Mouse (Mus musculus) embryonic facial prominence, embryonic 14.5 days (tissue): ENCODE data around the gene Pi16. TPM values are rescaled to one million over a fixed set of nuclear protein-coding genes. Genes with fewer than 3 reads are reported as not detected.

Source experiments
- ATAC-seq: fragments of 200-750 bp; cut with Nextera tagmentation; 2 replicates; pipeline ENCODE4 v1.8.0; 2017; ENCODE audit warnings: low read depth, moderate number of reproducible peaks, moderate TSS enrichment
- DNase-seq: peaks from one replicate; pipeline ENCODE4 v3.0.0-alpha.2; 2015; ENCODE audit warnings: low spot score
- H3K27ac ChIP-seq: fragments of 300-500 bp; sonication (generic); replicated peaks from 2 replicates; pipeline ENCODE4 v1.5.1; 2014; ENCODE audit warnings: low read depth, mild to moderate bottlenecking, low read length, moderate library complexity
- H3K27me3 ChIP-seq: fragments of 300-500 bp; sonication (generic); replicated peaks from 2 replicates; pipeline ENCODE4 v1.6.1; 2014; ENCODE audit warnings: low read length; ENCODE audit not compliant: control insufficient read depth, insufficient read depth
- H3K36me3 ChIP-seq: fragments of 300-500 bp; sonication (generic); 2 replicates; pipeline ENCODE4 v1.6.1; 2014; ENCODE audit warnings: low read length, mixed read lengths; ENCODE audit not compliant: control insufficient read depth, insufficient read depth
- H3K4me1 ChIP-seq: fragments of 300-500 bp; sonication (generic); 2 replicates; pipeline ENCODE4 v1.6.1; 2014; ENCODE audit warnings: antibody characterized with exemption, low read length; ENCODE audit not compliant: control insufficient read depth, insufficient read depth
- H3K4me2 ChIP-seq: fragments of 300-500 bp; sonication (generic); 2 replicates; pipeline ENCODE4 v1.6.1; 2014; ENCODE audit warnings: low read depth, mild to moderate bottlenecking, low read length, moderate library complexity, mixed read lengths
- H3K4me3 ChIP-seq: fragments of 300-500 bp; sonication (generic); 2 replicates; pipeline ENCODE4 v1.5.1; 2014; ENCODE audit warnings: low read depth, mild to moderate bottlenecking, low read length
- H3K9ac ChIP-seq: fragments of 300-500 bp; sonication (generic); 2 replicates; pipeline ENCODE4 v1.6.1; 2014; ENCODE audit warnings: low read depth, mild to moderate bottlenecking, low read length, moderate library complexity, mixed read lengths
- H3K9me3 ChIP-seq: fragments of 300-500 bp; sonication (generic); 2 replicates; pipeline ENCODE4 v1.6.1; 2016; ENCODE audit warnings: low read length; ENCODE audit not compliant: control insufficient read depth
- WGBS: fragments of 180-500 bp; shearing (Covaris S2); extraction: QIAGEN DNeasy Blood & Tissue Kit; methylation state at CpG from one replicate; pipeline ENCODE4 v1.1.7; 2014; 5-methylcytosine and 5-hydroxymethylcytosine counted together
- polyA plus RNA-seq: library from polyadenylated mRNA; unstranded; fragments of >200 nt; fragmentation: Nextera tagmentation; extraction: Ambion mirVana; gene quantifications from 2 replicates; pipeline ENCODE4 v1.2.1, GENCODE M21; 2014

Gene Pi16
- polyA plus RNA-seq, 1 experiment from 2014 or later, result 3.0 TPM

DNA sequence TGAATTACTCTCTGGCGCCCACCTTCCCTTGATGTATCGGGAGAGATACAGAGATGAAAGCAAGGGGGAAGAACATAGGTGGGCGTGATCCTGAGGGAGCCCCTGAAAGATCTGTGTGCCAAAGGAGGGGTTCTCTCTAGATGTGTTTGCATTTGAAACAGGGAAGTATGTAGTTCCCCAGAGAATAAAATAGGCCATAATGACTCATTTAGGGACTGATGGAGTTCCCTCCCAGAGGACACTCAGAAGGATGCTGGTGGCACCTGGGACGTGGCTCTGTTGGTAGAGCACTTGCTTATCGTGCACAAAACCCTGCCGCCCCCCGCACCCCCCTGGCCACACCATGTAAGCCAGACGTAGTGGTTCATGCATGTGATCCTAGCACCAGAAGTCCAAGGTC lies 45.6 kb downstream of the Pi16 start:
- H3K9ac ChIP-seq, result no peak overlapping the region
- 73% methylated on average over 8 of the region's 8 CpGs for WGBS
- DNase-seq, result no peak
- no peak overlapping the region for H3K27ac ChIP-seq
- H3K4me3 ChIP-seq, result no peak overlapping the region
- ATAC-seq, result no peak
- H3K9me3 ChIP-seq, result no peaks in the 10 kb centered on the region
- no peaks in the 10 kb centered on the region for H3K4me1 ChIP-seq
- H3K36me3 ChIP-seq, result no peaks in the 10 kb centered on the region
- H3K27me3 ChIP-seq, result no peaks in the 10 kb centered on the region
- no peak overlapping the region for H3K4me2 ChIP-seq

DNA sequence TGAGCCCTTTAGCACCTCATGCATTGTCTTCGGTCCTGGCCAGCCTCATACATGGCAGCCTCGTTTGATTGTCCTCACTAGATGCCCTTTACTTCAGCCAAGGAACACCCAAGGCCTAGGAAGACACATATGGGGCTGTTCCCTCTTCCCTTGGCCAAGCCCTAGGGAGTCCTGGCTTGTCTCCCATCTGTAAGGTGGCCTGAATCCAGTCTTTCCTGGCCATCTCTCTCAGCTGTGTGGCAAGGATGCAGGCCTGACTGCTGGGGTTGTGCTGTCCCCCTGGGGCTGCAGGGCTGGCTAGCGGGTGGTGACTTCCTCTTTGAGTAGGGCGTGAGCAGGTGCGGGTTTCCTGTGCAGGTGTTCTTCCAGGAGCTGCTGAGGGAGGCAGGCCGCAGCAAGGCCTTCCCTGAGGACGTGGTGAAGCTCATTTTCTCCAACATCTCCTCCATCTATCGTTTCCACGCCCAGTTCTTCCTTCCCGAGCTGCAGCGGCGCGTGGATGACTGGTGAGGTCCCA lies 47.7 kb downstream of the Pi16 start:
- no peak overlapping the region for H3K27ac ChIP-seq
- no peaks in the 10 kb centered on the region for H3K9me3 ChIP-seq
- H3K36me3 ChIP-seq, result no peaks in the 10 kb centered on the region
- H3K4me3 ChIP-seq, result no peak overlapping the region
- no peak overlapping the region for H3K4me2 ChIP-seq
- no peak for DNase-seq
- no peak for ATAC-seq
- no peaks in the 10 kb centered on the region for H3K27me3 ChIP-seq
- WGBS, result 85% methylated on average over 13 of the region's 13 CpGs
- H3K4me1 ChIP-seq, result no peaks in the 10 kb centered on the region
- H3K9ac ChIP-seq, result no peak overlapping the region

DNA sequence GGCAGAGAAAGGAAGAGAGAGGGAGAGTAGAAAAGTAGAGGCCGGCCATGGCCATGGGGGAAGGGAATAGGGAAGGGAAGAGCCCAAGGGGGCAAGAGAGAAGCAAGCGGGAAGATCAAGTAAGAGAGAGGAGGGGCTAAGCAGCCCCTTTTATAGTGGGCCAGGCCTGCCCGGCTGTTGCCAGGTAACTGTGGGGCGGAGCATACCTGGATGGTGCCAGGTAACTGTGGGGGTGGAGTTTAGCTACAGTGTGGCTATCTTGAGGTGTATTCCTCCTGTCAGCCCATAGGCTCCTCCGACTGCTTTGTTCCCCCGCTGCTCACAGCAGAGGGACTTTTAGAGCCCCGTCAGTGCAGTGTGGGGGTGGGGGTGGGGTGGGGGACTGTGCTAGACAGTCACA lies 51.2 kb downstream of the Pi16 start:
- H3K36me3 ChIP-seq, result no peaks in the 10 kb centered on the region
- H3K9me3 ChIP-seq, result no peaks in the 10 kb centered on the region
- ATAC-seq (peak; percentile 77), DNase-seq (peak; percentile 77)
- H3K9ac ChIP-seq, result peak overlapping the region; percentile 40
- 16% methylated on average over 6 of the region's 7 CpGs for WGBS
- H3K4me3 ChIP-seq, result peak overlapping the region; percentile 17; the same call in 1 of the 2 replicates
- H3K27ac ChIP-seq, result no peak overlapping the region
- peak overlapping the region; percentile 40; the same call in 1 of the 2 replicates for H3K4me2 ChIP-seq
- H3K27me3 ChIP-seq, result no peaks in the 10 kb centered on the region
- no peaks in the 10 kb centered on the region for H3K4me1 ChIP-seq

DNA sequence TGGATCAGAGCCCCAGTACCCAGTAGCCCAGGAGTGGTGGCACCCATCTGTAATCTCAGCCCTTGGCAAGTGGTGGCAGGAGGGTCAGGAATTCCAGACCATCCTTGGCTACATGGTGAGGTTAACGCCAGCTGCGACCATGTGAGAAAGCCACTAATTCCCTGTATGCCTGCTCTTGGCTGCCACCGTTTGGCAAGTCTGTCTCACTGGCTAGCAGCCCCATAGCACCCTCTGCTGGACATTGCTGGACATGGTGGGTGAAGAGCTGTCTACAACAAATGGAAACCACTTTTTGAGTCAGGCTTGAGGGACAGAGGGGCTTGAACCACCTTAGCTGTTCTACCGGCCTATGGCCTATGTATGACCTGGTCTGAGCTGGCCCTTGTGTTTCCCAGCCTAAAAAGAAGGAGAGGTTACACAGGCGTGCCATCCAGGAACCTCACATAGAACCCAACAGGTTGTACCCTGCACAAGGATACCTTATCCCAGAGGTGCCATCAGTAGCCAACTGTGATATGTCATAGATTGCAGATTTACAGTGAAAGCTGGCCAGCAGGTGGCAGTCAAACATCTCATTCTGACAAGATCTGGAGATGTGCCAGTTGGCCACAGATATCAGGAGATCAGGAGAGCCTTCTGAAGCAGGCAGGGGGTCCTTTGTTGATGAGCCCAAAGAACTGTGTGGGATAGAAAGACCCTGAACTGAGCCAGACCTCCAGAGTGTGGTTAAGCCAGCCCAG lies 53.7 kb downstream of the Pi16 start:
- no peak overlapping the region for H3K27ac ChIP-seq
- ATAC-seq, result peak; percentile 24; the same call in 1 of the 2 replicates

DNA sequence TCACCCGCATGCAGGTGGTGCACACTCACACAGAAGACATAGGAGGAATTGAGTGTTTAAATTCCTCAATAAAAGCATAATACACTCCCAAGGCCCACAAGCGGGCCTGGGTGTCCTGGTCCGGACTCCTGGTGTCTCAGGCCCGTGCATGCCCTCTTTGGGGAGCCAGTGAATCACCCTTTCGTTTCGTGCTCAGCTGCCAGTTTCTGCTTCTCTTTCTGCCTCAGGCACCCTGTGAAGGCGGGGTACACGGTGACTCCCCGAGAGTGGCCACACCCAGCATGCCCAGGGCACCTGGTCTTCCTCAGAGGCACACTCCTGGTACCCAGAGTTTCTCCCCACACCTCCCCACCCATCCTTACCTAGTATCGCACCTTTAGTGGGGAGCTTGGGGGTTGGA lies 58.4 kb downstream of the Pi16 start:
- Histone ChIP-seq H3K9me3 (no peaks in the 10 kb centered on the region), H3K4me1 (no peaks in the 10 kb centered on the region), H3K27ac (no peak overlapping the region), H3K4me3 (no peak overlapping the region), H3K9ac (no peak overlapping the region), H3K36me3 (no peaks in the 10 kb centered on the region), H3K4me2 (no peak overlapping the region), H3K27me3 (no peaks in the 10 kb centered on the region)
- WGBS, result 82% methylated on average over 10 of the region's 10 CpGs
- ATAC-seq (no peak), DNase-seq (no peak)

More for the DNA sequence above, 53.7 kb downstream of the Pi16 start:
- Histone ChIP-seq H3K4me1 (no peaks in the 10 kb centered on the region), H3K4me3 (no peak overlapping the region), H3K36me3 (no peaks in the 10 kb centered on the region), H3K27me3 (no peaks in the 10 kb centered on the region), H3K9me3 (no peaks in the 10 kb centered on the region), H3K4me2 (no peak overlapping the region), H3K9ac (no peak overlapping the region)
- WGBS, result 7% methylated on average over 5 of the region's 5 CpGs
- peak; percentile 93 for DNase-seq

DNA sequence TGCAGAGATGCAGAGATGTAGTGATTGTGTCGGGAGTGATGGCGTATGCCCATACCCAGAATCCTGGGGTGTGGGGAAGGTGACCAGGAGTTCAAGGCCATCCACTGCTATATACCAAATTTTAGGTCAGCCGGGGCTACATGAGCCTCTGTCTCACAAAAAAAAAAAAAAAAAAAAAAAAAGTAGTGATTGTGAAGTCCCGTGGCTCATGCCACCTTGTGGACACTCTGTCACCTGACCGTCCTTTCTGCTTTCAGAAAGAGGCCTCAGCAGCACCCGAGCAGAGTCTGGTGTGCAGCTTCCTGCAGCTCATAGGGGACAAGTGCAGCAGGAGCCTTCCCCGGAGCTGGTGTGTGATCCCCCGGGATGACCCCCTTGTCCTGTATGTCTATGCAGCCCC lies 60.6 kb downstream of the Pi16 start:
- WGBS, result 62% methylated on average over 8 of the region's 8 CpGs
- Histone ChIP-seq H3K4me2 (no peak overlapping the region), H3K9me3 (no peaks in the 10 kb centered on the region), H3K9ac (no peak overlapping the region), H3K4me3 (no peak overlapping the region), H3K36me3 (no peaks in the 10 kb centered on the region), H3K4me1 (no peaks in the 10 kb centered on the region), H3K27ac (no peak overlapping the region), H3K27me3 (no peaks in the 10 kb centered on the region)
- ATAC-seq (no peak), DNase-seq (no peak)

Other genes with a start within 250 kb of the Pi16 start
- gene Cdkn1a, start 226.7 kb upstream of the Pi16 start, polyA plus RNA-seq, result 223 and 292 TPM in 2 replicates
- 1.7 and 2.2 TPM in 2 replicates for gene Rab44, start 203.5 kb upstream of the Pi16 start, polyA plus RNA-seq
- gene Cpne5, start 79.5 kb upstream of the Pi16 start, polyA plus RNA-seq, result 12.4 and 17.1 TPM in 2 replicates
- 108 and 117 TPM in 2 replicates for gene Ppil1, start 53.5 kb upstream of the Pi16 start, polyA plus RNA-seq
- gene BC004004, start 48.9 kb upstream of the Pi16 start, polyA plus RNA-seq, result 82.1 and 85.6 TPM in 2 replicates
- gene Mtch1, start 30.3 kb downstream of the Pi16 start, polyA plus RNA-seq, result 396 and 441 TPM in 2 replicates
- 10.5 and 12.7 TPM in 2 replicates for gene Fgd2, start 43.2 kb downstream of the Pi16 start, polyA plus RNA-seq
- 10.7 and 13.6 TPM in 2 replicates for gene Pim1, start 173.1 kb downstream of the Pi16 start, polyA plus RNA-seq
- gene Gm17657, start 232.0 kb downstream of the Pi16 start, polyA plus RNA-seq, result not detected in 2 replicates
- 12.3 and 12.6 TPM in 2 replicates for gene Tbc1d22b, start 232.1 kb downstream of the Pi16 start, polyA plus RNA-seq
- 0.18 and 0.30 TPM in 2 replicates for gene Tmem217, start 234.7 kb downstream of the Pi16 start, polyA plus RNA-seq